Mouse (Mus musculus) cortical plate, adult 2 months (tissue): ENCODE results near the gene Ifnb1.

Experiments used
- CTCF ChIP-seq: fragments of 200-500 bp; IDR thresholded peaks from 2 replicates; pipeline ENCODE4 v1.5.1; 2011; ENCODE audit warnings: mild to moderate bottlenecking, control low read depth, low read length; ENCODE audit not compliant: insufficient read depth; ENCODE audit errors: extremely low read depth
- POLR2A ChIP-seq: fragments of 200-500 bp; IDR thresholded peaks from 2 replicates; pipeline ENCODE4 v1.6.1; 2011; ENCODE audit warnings: mild to moderate bottlenecking, low read length, control low read depth; ENCODE audit not compliant: insufficient read depth; ENCODE audit errors: extremely low read depth

GRCm38 (mm10) chr4:88535742-88536141 is 13.2 kb upstream of the Ifnb1 start:
- no peak for TF ChIP-seq CTCF
- no peak for TF ChIP-seq POLR2A
